Mouse (Mus musculus) adrenal gland, postnatal 25 days (tissue): Measurements from ENCODE around the gene Ntng2. TPM values are rescaled to one million over a fixed set of nuclear protein-coding genes. Genes with fewer than 3 reads are reported as not detected.

Source experiments
- DNase-seq: peaks from one replicate; pipeline ENCODE4 v3.0.0; 2021; ENCODE audit warnings: mixed read lengths
- total RNA-seq: library from RNA; stranded (reverse); gene quantifications from 2 replicates; pipeline ENCODE4 v1.2.3, GENCODE M21; 2021

The Ntng2 gene
- total RNA-seq, 1 experiment from 2014 or later, result 54.3 TPM

- no peak for DNase-seq
These were observed 61.3 kb downstream of the Ntng2 start for GRCm38 (mm10) chr2:29191216-29192215.

GRCm38 (mm10) chr2:29190392-29190791 lies 62.4 kb downstream of the Ntng2 start:
- no peak for DNase-seq

- no peak for DNase-seq
These were observed 66.6 kb downstream of the Ntng2 start for GRCm38 (mm10) chr2:29186209-29186608.

GRCm38 (mm10) chr2:29183266-29183924 lies 69.4 kb downstream of the Ntng2 start:
- DNase-seq, result no peak

- no peak for DNase-seq
These were observed 71.7 kb downstream of the Ntng2 start for GRCm38 (mm10) chr2:29181111-29181510.

GRCm38 (mm10) chr2:29179810-29180209 lies 73.0 kb downstream of the Ntng2 start:
- no peak for DNase-seq

- DNase-seq, result no peak
These were observed 77.9 kb downstream of the Ntng2 start for GRCm38 (mm10) chr2:29174887-29175286.

GRCm38 (mm10) chr2:29168067-29168466 lies 84.7 kb downstream of the Ntng2 start:
- DNase-seq, result no peak

GRCm38 (mm10) chr2:29151941-29152340 lies 100.9 kb downstream of the Ntng2 start:
- DNase-seq, result no peak

Other genes starting within 250 kb of the Ntng2 start
- 0.76 and 0.90 TPM in 2 replicates for gene Cfap77, start 197.9 kb downstream of the Ntng2 start, total RNA-seq
- 15.2 and 18.5 TPM in 2 replicates for gene Ttf1, start 192.7 kb downstream of the Ntng2 start, total RNA-seq
- 43.2 and 43.6 TPM in 2 replicates for gene Setx, start 128.8 kb downstream of the Ntng2 start, total RNA-seq
- 22.6 and 26.3 TPM in 2 replicates for gene Med27, start 93.8 kb upstream of the Ntng2 start, total RNA-seq